Mouse (Mus musculus): ENCODE measurements around the gene Pias3. TPM values are rescaled to one million over a fixed set of nuclear protein-coding genes. Genes with fewer than 3 reads are reported as not detected.

The Pias3 gene
- polyA plus RNA-seq, 1 experiment from 2014 or later, result 45.2 TPM

DNA sequence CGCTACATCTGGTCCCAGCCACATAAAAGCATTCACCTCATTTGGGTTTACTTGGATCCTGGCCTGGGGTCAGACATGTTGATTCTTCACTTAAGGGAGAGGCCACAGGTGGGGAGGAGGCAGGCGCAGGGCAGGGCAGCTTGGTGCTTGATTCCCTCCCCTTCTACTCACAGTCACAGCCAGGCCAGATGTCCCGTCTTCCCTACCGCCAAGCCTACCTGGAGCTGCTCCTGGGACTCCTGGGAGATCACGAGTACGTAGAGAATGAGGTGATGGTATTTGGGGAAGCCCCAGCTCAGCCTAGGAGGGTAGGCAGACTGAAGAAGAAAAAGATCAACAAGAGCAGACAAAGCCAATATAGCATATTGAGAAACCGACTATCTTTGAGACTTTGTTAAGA, 10.8 kb downstream of the Pias3 start:
- 0 out of 2 replicates have a peak, but pooled peaks cover 3% of the 10 kb centered on the region for H3K4me1 ChIP-seq (replicated peaks; ENCODE audit: control insufficient read depth, insufficient read depth, low read length)
- no peak overlapping the region for H3K27ac ChIP-seq (ENCODE audit: low read depth, low read length)
- ATAC-seq (replicated peaks; ENCODE audit: low FRiP score) (no peak), DNase-seq (ENCODE audit: low spot score) (no peak)
- WGBS, result 81% methylated on average over 7 of the region's 7 CpGs
- no peak overlapping the region for H3K4me2 ChIP-seq (ENCODE audit: low read depth, low read length, severe bottlenecking)
- H3K9me3 ChIP-seq (ENCODE audit: control insufficient read depth, low read length), result no peaks in the 10 kb centered on the region
- peaks cover 4% of the 10 kb centered on the region; the same call in 1 of the 2 replicates for H3K36me3 ChIP-seq (ENCODE audit: control insufficient read depth, insufficient read depth, low read length)
- peaks cover 2% of the 10 kb centered on the region; the same call in 1 of the 2 replicates for H3K27me3 ChIP-seq (ENCODE audit: control insufficient read depth, insufficient read depth, low read length)
- no peak overlapping the region for H3K9ac ChIP-seq (ENCODE audit: low read length)
- H3K4me3 ChIP-seq (ENCODE audit: low read depth, low read length), result no peak overlapping the region

DNA sequence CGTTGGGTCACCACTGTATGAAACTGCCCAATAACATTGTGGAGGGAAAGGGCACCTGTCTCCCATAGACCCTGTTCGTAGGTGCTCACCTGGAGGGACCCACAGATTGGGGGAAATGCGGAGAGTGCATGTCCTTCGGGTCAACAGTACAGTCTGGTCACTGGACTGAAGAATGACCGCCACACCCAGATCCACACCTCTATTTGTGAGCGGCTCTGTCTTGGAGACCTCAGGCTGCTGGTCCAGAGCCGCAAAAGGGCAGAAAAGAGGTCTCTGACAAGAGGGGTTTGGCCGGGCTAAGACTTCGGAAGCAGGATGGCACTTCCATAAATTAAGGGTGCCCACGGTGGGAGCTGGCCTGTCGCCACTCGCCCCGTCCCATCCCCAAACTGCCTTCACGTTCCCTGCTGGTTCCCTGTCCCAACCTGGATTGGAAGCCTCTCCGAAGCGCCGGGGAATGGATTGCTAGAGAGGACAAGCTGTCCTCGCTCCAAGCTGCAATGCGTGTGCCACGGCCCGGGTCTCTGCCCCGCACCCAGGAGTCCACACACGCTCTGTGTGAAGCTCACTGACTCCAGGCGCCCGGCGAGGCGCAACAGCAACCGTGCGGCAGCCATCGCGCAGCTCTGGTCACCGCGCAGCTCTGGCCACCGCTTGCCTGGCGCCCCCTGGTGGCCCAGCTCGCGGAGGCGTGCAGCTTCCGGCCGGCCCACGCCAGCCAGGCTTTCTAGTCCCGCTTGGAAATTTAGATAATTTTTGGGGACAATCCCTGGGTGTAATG, 11.9 kb downstream of the Pias3 start, which contains the start of gene Nudt17:
Gene Nudt17 (minus strand): TSS at position 660 of the 781 bp plus-strand sequence.
- peaks cover 2% of the 10 kb centered on the region; the same call in 1 of the 2 replicates for H3K27me3 ChIP-seq (ENCODE audit: control insufficient read depth, insufficient read depth, low read length)
- H3K9me3 ChIP-seq (ENCODE audit: control insufficient read depth, low read length), result no peaks in the 10 kb centered on the region
- no peak within 1 kb of the TSS for H3K27ac ChIP-seq (ENCODE audit: low read depth, low read length)
- ATAC-seq (replicated peaks; ENCODE audit: low FRiP score), result peak; percentile 83
- peak within 1 kb of the TSS; percentile 79 for H3K9ac ChIP-seq (ENCODE audit: low read length)
- H3K36me3 ChIP-seq (ENCODE audit: control insufficient read depth, insufficient read depth, low read length), result peaks cover 4% of the 10 kb centered on the region; the same call in 1 of the 2 replicates
- DNase-seq (ENCODE audit: low spot score), result peak; percentile 90
- H3K4me2 ChIP-seq (ENCODE audit: low read depth, low read length, severe bottlenecking), result peak within 1 kb of the TSS; percentile 96
- 0 out of 2 replicates have a peak, but pooled peaks cover 3% of the 10 kb centered on the region for H3K4me1 ChIP-seq (replicated peaks; ENCODE audit: control insufficient read depth, insufficient read depth, low read length)
- 5% methylated on average over 41 of the region's 42 CpGs for WGBS
- H3K4me3 ChIP-seq (ENCODE audit: low read depth, low read length), result peak within 1 kb of the TSS; percentile 45

DNA sequence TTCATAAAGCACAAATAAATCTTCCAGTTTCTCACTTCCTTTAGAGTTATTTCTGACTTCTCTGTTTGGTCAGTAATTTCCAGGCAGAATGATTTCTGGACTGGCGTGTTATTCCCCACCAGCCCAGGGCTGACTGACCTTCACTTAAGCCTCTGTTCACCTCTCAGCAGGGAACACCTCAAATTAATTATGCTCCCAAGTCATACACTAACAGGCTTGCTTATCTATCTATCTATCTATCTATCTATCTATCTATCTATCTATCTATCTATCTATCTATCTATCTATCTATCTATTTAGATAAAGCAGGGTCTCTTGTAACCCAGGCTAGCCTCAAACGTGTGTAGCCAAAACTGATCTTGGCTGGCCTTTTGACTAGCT, 12.5 kb downstream of the Pias3 start:
- 0 out of 2 replicates have a peak, but pooled peaks cover 3% of the 10 kb centered on the region for H3K4me1 ChIP-seq (replicated peaks; ENCODE audit: control insufficient read depth, insufficient read depth, low read length)
- peaks cover 2% of the 10 kb centered on the region; the same call in 1 of the 2 replicates for H3K27me3 ChIP-seq (ENCODE audit: control insufficient read depth, insufficient read depth, low read length)
- WGBS, result 47% methylated on average over 2 of the region's 2 CpGs
- no peak overlapping the region for H3K9ac ChIP-seq (ENCODE audit: low read length)
- no peak overlapping the region for H3K4me3 ChIP-seq (ENCODE audit: low read depth, low read length)
- no peaks in the 10 kb centered on the region; the same call in 1 of the 2 replicates for H3K36me3 ChIP-seq (ENCODE audit: control insufficient read depth, insufficient read depth, low read length)
- ATAC-seq (replicated peaks; ENCODE audit: low FRiP score), result no peak
- H3K27ac ChIP-seq (ENCODE audit: low read depth, low read length), result no peak overlapping the region
- H3K4me2 ChIP-seq (ENCODE audit: low read depth, low read length, severe bottlenecking), result peak overlapping the region; percentile 96; the same call in 1 of the 2 replicates
- DNase-seq (ENCODE audit: low spot score), result no peak
- H3K9me3 ChIP-seq (ENCODE audit: control insufficient read depth, low read length), result no peaks in the 10 kb centered on the region

DNA sequence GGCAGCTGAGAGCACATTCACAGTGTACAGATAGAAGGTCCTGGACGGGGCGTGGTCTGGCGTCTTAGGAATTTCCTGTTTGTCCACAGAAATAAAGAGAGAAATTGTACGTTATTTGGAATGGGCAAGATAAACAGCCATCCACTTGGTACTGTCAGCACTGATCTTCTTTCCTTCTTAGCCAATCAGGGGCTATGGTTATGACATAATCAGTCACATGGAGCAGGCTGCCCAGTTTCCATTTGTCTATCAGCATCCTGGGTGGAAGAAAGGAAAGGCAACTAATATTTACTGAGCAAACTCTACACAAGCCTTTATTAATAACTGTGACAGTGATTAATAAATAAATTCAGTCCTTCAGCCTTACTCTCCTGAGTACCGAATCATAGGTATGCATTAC, 18.1 kb downstream of the Pias3 start:
- no peak for DNase-seq (ENCODE audit: low spot score)

DNA sequence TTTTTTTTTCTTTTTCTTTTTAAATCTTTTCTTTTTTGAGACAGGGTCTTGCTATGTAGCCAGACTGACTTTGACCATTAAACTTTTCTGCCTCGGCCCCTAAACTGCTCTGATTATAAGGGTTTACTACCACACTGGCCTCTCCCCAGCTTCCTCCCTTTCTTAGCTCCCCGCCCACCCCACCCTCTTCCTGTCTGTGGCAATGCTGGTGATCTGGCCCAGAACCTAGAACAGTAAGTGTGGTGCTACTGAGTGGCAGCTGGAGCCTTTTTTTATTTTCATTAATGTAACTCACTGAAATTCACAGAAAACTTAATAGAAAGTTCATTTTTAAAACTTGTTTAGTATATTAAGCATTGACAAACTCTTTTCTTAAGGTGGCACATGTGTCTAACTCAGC, 19.7 kb downstream of the Pias3 start:
- no peak overlapping the region for H3K4me2 ChIP-seq (ENCODE audit: low read depth, low read length, severe bottlenecking)
- WGBS, result 89% methylated on average over 2 of the region's 2 CpGs
- H3K9ac ChIP-seq (ENCODE audit: low read length), result no peak overlapping the region
- no peak overlapping the region for H3K27ac ChIP-seq (ENCODE audit: low read depth, low read length)
- ATAC-seq (replicated peaks; ENCODE audit: low FRiP score) (no peak), DNase-seq (ENCODE audit: low spot score) (no peak)
- H3K4me1 ChIP-seq (replicated peaks; ENCODE audit: control insufficient read depth, insufficient read depth, low read length), result no peaks in the 10 kb centered on the region
- H3K27me3 ChIP-seq (ENCODE audit: control insufficient read depth, insufficient read depth, low read length), result no peaks in the 10 kb centered on the region
- H3K9me3 ChIP-seq (ENCODE audit: control insufficient read depth, low read length), result no peaks in the 10 kb centered on the region
- no peak overlapping the region for H3K4me3 ChIP-seq (ENCODE audit: low read depth, low read length)
- H3K36me3 ChIP-seq (ENCODE audit: control insufficient read depth, insufficient read depth, low read length), result no peaks in the 10 kb centered on the region; the same call in 1 of the 2 replicates

More for the DNA sequence above, 18.1 kb downstream of the Pias3 start:
- Histone ChIP-seq H3K4me2 (ENCODE audit: low read depth, low read length, severe bottlenecking) (no peak overlapping the region), H3K27ac (ENCODE audit: low read depth, low read length) (no peak overlapping the region), H3K9me3 (ENCODE audit: control insufficient read depth, low read length) (no peaks in the 10 kb centered on the region), H3K36me3 (ENCODE audit: control insufficient read depth, insufficient read depth, low read length) (no peaks in the 10 kb centered on the region; the same call in 1 of the 2 replicates), H3K27me3 (ENCODE audit: control insufficient read depth, insufficient read depth, low read length) (no peaks in the 10 kb centered on the region), H3K9ac (ENCODE audit: low read length) (no peak overlapping the region), H3K4me3 (ENCODE audit: low read depth, low read length) (no peak overlapping the region), H3K4me1 (replicated peaks; ENCODE audit: control insufficient read depth, insufficient read depth, low read length) (no peaks in the 10 kb centered on the region)
- no peak for ATAC-seq (replicated peaks; ENCODE audit: low FRiP score)
- WGBS, result 91% methylated on average over 5 of the region's 5 CpGs

DNA sequence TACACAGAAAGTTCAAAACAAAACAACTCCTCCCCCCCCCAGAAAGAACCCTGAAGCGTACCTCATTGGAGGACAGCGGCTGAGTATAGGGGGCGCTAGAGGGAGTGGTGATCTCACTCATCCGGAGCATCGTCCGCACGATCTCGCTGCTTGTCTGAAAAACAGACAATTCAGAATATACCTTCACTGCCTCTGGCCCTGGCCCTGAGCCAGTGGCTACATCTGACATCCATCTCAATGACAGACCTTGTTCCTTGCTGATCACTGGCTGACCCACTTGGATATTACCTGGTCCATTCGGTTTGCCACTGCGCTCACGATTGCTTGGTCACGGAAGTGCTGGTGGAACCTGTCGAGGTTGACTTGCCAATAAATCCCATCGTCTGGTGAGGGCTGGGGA, 23.0 kb downstream of the Pias3 start:
- no peak overlapping the region for H3K4me3 ChIP-seq (ENCODE audit: low read depth, low read length)
- H3K27ac ChIP-seq (ENCODE audit: low read depth, low read length), result no peak overlapping the region
- H3K4me2 ChIP-seq (ENCODE audit: low read depth, low read length, severe bottlenecking), result no peak overlapping the region
- no peaks in the 10 kb centered on the region; the same call in 1 of the 2 replicates for H3K36me3 ChIP-seq (ENCODE audit: control insufficient read depth, insufficient read depth, low read length)
- no peaks in the 10 kb centered on the region for H3K27me3 ChIP-seq (ENCODE audit: control insufficient read depth, insufficient read depth, low read length)
- no peak for ATAC-seq (replicated peaks; ENCODE audit: low FRiP score)
- H3K4me1 ChIP-seq (replicated peaks; ENCODE audit: control insufficient read depth, insufficient read depth, low read length), result no peaks in the 10 kb centered on the region
- no peaks in the 10 kb centered on the region for H3K9me3 ChIP-seq (ENCODE audit: control insufficient read depth, low read length)
- WGBS, result 30% methylated on average over 14 of the region's 14 CpGs
- peak; percentile 74 for DNase-seq (ENCODE audit: low spot score)
- no peak overlapping the region for H3K9ac ChIP-seq (ENCODE audit: low read length)

DNA sequence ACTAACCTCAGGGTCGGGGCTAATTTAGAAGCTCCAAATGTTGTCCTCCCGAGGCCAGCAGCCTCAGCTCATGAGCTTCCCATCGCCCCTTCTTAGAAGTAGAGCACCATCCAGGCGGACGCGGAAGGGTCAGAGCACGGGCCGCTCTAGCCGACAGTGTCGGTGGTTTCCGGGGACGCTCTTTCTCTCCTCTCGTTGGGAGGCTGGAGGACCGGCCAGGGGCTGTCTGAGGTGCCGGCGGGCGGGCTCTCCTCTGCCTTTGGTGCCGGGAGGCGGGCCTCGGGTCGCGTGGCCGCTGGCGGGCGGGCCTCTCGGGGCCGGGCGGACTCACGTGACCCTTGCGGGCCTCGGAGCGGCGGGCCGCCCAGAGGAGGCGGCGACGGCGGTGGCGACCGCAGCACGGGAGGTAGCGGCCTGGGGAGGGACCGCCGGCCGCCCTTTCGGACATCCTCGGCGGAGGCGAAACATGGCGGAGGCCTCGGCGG, 31.2 kb downstream of the Pias3 start, which contains the start of the genes Polr3c and Rnf115:
Gene Polr3c (minus strand): TSS at position 286 of the 485 bp plus-strand sequence.
Gene Rnf115 (plus strand): TSS at position 322 of the 485 bp plus-strand sequence.
- H3K27ac ChIP-seq (ENCODE audit: low read depth, low read length), result peak within 1 kb of the TSS; percentile 50; the same call in 1 of the 2 replicates
- H3K9ac ChIP-seq (ENCODE audit: low read length), result peak within 1 kb of the TSS; percentile 68
- H3K4me2 ChIP-seq (ENCODE audit: low read depth, low read length, severe bottlenecking), result peak within 1 kb of the TSS; percentile 66
- DNase-seq (ENCODE audit: low spot score) (peak; percentile 98), ATAC-seq (replicated peaks; ENCODE audit: low FRiP score) (peak; percentile 99)
- H3K9me3 ChIP-seq (ENCODE audit: control insufficient read depth, low read length), result no peaks in the 10 kb centered on the region
- H3K36me3 ChIP-seq (ENCODE audit: control insufficient read depth, insufficient read depth, low read length), result no peaks in the 10 kb centered on the region; the same call in 1 of the 2 replicates
- H3K4me3 ChIP-seq (ENCODE audit: low read depth, low read length), result peak within 1 kb of the TSS; percentile 90
- H3K4me1 ChIP-seq (replicated peaks; ENCODE audit: control insufficient read depth, insufficient read depth, low read length), result peaks cover 9% of the 10 kb centered on the region; the same call in 1 of the 2 replicates
- WGBS, result under 1% methylated on average over 32 of the region's 52 CpGs
- H3K27me3 ChIP-seq (ENCODE audit: control insufficient read depth, insufficient read depth, low read length), result no peaks in the 10 kb centered on the region

DNA sequence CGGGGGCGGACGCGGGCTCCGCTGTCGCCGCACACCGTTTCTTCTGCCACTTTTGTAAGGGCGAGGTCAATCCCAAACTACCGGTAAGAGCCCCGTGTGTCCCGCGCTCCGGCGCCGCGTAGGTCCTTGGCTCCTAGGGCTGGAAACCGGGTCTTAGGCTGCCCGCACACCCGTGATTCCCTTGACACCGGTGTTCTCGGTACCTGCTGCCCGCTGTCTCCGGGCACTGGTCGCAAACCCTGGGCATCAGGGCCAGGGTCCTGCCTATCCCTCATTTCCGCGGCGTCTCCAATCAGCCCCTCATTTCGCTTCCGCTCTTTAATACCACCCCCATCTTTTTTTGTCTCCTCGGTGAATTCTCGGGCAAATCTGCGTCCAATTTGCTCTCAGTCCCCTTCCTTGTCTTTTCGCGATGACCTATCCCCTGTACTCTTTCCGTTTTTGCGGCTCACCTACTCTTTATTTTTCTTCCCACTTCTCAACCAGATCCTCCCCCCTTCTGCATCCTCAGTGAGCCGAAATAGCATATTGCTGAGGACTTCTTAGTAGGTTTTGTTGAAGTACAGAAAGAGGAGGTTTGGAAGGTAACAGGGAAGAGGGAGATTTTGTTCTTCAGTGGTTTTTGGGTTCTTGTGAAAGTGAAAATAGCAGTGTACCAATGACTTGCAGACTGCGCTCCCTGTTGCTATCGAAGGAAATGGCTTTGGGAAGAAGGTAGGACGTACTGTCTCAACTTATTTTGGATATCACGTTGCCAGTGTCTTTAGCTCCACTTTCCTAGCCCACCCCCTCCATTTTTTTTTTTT, 31.8 kb downstream of the Pias3 start:
- H3K27me3 ChIP-seq (ENCODE audit: control insufficient read depth, insufficient read depth, low read length), result no peaks in the 10 kb centered on the region
- peak overlapping the region; percentile 50; the same call in 1 of the 2 replicates for H3K27ac ChIP-seq (ENCODE audit: low read depth, low read length)
- no peak for DNase-seq (ENCODE audit: low spot score)
- H3K4me2 ChIP-seq (ENCODE audit: low read depth, low read length, severe bottlenecking), result peak overlapping the region; percentile 58
- H3K36me3 ChIP-seq (ENCODE audit: control insufficient read depth, insufficient read depth, low read length), result no peaks in the 10 kb centered on the region; the same call in 1 of the 2 replicates
- under 1% methylated on average over 36 of the region's 42 CpGs for WGBS
- peak overlapping the region; percentile 90 for H3K4me3 ChIP-seq (ENCODE audit: low read depth, low read length)
- peak overlapping the region; percentile 68 for H3K9ac ChIP-seq (ENCODE audit: low read length)
- H3K9me3 ChIP-seq (ENCODE audit: control insufficient read depth, low read length), result no peaks in the 10 kb centered on the region
- peaks cover 9% of the 10 kb centered on the region; the same call in 1 of the 2 replicates for H3K4me1 ChIP-seq (replicated peaks; ENCODE audit: control insufficient read depth, insufficient read depth, low read length)
- ATAC-seq (replicated peaks; ENCODE audit: low FRiP score), result peak; percentile 63

Measured in forebrain, embryonic 11.5 days (tissue).